Mouse (Mus musculus) bone marrow, adult 2 months (tissue): ENCODE data around the gene Hoxd11. TPM values are rescaled to one million over a fixed set of nuclear protein-coding genes. Genes with fewer than 3 reads are reported as not detected.

Source experiments
- H3K27ac ChIP-seq: fragments of 200-500 bp; 2 replicates; pipeline ENCODE4 v1.5.1; 2012; ENCODE audit warnings: low read depth, mild to moderate bottlenecking, control low read depth, inconsistent platforms, low read length; ENCODE audit not compliant: control insufficient read depth, poor library complexity, insufficient read depth
- H3K4me1 ChIP-seq: fragments of 200-500 bp; 2 replicates; pipeline ENCODE4 v1.6.1; 2011; ENCODE audit warnings: low read length; ENCODE audit not compliant: control insufficient read depth, insufficient read depth
- H3K4me3 ChIP-seq: fragments of 200-500 bp; replicated peaks from 2 replicates; pipeline ENCODE3; 2011; ENCODE audit warnings: mild to moderate bottlenecking, low read depth, low read length, control low read depth; ENCODE audit not compliant: control insufficient read depth
- CTCF ChIP-seq: fragments of 200-500 bp; IDR thresholded peaks from 2 replicates; pipeline ENCODE4 v1.5.1; 2011; ENCODE audit warnings: low read length, control low read depth; ENCODE audit not compliant: control insufficient read depth, insufficient read depth
- POLR2A ChIP-seq: fragments of 200-500 bp; IDR thresholded peaks from 2 replicates; pipeline ENCODE4 v1.6.1; 2011; ENCODE audit warnings: low read depth, mild to moderate bottlenecking, control low read depth, low read length, borderline replicate concordance; ENCODE audit not compliant: control insufficient read depth
- WGBS: fragments of 180-500 bp; shearing (Covaris S2); methylation state at CpG from one replicate; pipeline ENCODE4 v1.1.7; 2018; 5-methylcytosine and 5-hydroxymethylcytosine counted together
- polyA plus RNA-seq: library from polyadenylated mRNA; stranded (reverse); fragments of >200 nt; gene quantifications from 2 replicates; pipeline ENCODE4 v1.2.4, GENCODE M21; 2011; ENCODE audit warnings: low replicate concordance; ENCODE audit not compliant: missing spikeins, insufficient read depth, insufficient read length

The Hoxd11 gene
- polyA plus RNA-seq, 1 experiment, result 0.60 TPM

DNA sequence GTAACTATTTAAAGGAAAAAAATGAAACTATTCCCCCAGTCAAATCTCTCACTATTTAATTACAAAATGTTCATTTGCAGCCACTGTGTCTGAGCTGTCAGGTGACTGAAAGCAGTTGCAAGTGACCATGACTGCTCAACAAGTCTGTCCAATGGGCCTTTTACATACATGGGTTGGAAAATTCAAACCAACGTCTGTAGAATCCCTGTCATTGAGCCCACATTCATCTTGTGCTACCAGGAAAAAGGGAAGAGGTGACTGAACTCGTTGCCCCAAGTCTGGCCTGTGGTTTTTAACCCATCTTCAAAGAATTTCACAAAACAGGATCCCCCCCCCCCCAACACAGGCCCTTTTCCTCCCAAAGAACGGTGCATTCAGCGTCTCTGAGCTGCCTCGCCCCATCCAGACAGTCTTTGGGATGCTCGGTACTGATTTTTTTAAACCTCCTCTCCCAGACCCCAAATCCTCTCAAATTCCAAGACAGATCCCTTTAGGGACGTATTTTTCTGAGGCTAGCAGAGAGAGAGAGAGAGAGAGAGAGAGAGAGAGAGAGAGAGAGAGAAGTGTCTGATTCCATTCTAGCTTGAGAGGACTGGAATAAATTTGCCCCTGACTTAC lies 16.6 kb downstream of the Hoxd11 start:
- TF ChIP-seq POLR2A, result no peak
- no peak for TF ChIP-seq CTCF
- no peak overlapping the region for H3K27ac ChIP-seq
- H3K4me1 ChIP-seq, result no peaks in the 10 kb centered on the region
- WGBS, result 19% methylated on average over 7 of the region's 7 CpGs
- no peak overlapping the region for H3K4me3 ChIP-seq

DNA sequence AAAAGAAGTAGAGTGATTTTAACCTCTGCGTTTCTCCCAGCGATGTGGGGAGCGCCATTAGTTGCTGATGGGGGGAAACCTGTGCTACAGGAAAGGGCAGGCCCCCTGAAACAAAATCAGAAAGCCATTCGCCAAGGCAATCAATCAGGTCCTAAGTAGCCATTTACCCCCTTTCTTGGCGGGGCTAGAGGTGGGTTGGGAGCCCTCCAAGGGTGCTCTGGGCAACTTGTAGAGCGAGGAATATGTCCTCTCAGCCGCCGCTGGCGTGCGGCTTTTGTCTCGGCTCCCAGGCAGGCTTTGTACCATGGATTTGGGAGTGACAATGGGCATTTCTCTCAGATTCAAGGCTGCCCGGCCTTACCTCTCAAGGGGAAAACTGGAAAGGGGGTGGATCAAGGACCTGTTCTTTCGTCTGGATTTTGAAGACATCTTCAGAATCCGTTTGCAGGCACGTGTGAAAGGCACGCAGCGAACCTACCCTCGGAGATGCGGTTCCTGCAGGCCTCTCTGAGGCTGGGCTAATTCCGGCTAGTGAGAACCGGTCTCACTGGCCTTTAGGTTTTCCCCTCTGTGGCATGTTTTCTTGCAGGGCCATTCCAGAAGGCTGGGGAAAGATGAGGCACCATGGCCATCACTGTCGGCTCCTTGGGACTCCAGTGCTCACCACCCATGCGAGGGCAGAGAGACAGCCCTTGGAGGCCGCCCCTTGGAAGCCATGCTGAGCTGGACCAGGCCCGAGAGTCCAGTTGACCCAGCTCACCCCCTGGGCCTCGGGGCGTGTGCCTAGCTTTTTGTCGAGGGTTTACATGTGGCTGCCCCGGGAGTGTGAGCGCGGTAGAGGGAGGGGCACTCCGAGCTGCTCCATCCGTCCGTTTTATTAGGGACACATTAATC lies 17.3 kb downstream of the Hoxd11 start:
- no peak overlapping the region for H3K27ac ChIP-seq
- H3K4me3 ChIP-seq, result no peak overlapping the region
- no peak for TF ChIP-seq CTCF
- TF ChIP-seq POLR2A, result no peak
- no peaks in the 10 kb centered on the region for H3K4me1 ChIP-seq
- WGBS, result 15% methylated on average over 34 of the region's 34 CpGs

DNA sequence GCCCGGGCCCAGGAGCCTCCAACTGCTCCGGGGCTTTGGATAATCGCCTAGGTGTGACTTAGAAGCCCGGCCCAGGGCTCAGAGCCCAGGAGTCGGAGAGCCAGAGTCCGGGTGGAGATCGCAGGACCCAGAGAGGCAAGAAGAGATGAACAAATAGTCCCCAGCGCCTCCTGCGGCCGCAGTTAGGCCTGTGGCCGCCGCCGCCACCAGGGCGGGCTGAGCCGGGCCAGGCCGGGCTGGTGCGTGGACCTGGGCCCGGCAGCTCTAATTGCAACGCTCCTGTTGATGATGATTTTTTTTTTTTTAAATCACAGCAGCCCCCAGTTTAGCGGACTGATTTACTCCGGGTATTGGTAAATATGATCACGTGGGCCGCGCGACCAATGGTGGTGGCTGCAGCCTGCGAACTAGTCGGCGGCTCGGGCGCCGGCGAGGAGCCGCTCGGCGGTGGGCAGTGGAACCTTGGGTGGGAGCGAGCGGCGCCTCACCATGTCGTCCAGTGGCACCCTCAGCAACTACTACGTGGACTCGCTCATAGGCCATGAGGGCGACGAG lies 18.3 kb downstream of the Hoxd11 start, which contains the start of gene Hoxd9:
Gene Hoxd9, plus strand, starts transcription at position 161 of the 555 bp plus-strand sequence.
- Histone ChIP-seq H3K27ac (peak within 1 kb of the TSS; percentile 21; the same call in 1 of the 2 replicates), H3K4me1 (no peaks in the 10 kb centered on the region), H3K4me3 (no peak within 1 kb of the TSS)
- TF ChIP-seq POLR2A (no peak), CTCF (no peak)
- 1% methylated on average over 43 of the region's 43 CpGs for WGBS

DNA sequence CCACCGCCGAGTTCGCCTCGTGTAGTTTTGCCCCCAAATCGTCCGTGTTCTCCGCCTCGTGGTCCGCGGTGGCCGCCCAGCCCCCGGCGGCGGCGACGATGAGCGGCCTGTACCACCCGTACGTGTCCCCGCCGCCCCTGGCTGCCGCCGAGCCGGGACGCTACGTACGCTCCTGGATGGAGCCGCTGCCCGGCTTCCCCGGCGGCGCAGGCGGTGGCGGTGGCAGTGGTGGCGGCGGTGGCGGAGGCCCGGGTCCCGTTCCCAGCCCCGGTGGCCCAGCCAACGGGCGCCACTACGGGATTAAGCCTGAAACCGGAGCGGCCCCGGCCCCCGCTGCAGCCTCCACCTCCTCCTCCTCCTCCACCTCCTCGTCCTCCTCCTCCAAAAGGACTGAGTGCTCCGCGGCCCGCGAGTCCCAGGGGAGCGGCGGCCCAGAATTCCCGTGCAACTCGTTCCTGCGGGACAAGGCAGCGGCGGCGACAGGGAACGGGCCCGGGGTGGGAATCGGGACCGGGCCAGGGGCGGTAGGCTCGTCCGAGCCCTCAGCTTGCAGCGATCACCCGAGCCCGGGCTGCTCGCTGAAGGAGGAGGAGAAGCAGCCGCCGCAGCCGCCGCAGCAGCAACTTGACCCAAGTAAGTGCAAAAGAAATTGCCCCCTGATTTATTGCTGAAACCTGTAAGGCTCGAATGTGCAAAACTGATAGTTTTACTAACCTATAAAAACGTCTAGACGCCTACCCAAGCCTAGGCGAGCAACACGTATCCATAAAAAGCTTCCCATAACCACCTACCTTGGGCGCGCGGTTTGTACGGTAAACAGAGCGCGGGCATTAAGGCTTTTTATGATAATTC lies 19.1 kb downstream of the Hoxd11 start:
- H3K4me1 ChIP-seq, result no peaks in the 10 kb centered on the region
- TF ChIP-seq CTCF (no peak), POLR2A (no peak)
- H3K27ac ChIP-seq, result no peak overlapping the region; the same call in 1 of the 2 replicates
- 4% methylated on average over 86 of the region's 86 CpGs for WGBS
- H3K4me3 ChIP-seq, result no peak overlapping the region

DNA sequence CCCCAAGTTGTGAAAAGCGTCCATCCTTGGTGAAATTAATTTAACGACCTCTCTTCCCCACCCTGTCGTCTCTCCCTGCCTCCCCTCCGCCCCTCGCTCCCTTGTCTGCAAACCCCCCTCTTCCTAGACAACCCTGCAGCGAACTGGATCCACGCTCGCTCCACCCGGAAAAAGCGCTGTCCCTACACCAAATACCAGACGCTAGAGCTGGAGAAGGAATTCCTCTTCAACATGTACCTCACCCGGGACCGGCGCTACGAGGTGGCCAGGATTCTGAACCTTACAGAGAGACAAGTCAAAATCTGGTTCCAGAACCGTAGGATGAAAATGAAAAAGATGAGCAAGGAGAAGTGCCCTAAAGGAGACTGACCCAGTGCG lies 19.7 kb downstream of the Hoxd11 start:
- no peak for TF ChIP-seq POLR2A
- TF ChIP-seq CTCF, result no peak
- H3K27ac ChIP-seq, result no peak overlapping the region
- H3K4me3 ChIP-seq, result no peak overlapping the region
- WGBS, result 11% methylated on average over 17 of the region's 17 CpGs
- no peaks in the 10 kb centered on the region for H3K4me1 ChIP-seq

DNA sequence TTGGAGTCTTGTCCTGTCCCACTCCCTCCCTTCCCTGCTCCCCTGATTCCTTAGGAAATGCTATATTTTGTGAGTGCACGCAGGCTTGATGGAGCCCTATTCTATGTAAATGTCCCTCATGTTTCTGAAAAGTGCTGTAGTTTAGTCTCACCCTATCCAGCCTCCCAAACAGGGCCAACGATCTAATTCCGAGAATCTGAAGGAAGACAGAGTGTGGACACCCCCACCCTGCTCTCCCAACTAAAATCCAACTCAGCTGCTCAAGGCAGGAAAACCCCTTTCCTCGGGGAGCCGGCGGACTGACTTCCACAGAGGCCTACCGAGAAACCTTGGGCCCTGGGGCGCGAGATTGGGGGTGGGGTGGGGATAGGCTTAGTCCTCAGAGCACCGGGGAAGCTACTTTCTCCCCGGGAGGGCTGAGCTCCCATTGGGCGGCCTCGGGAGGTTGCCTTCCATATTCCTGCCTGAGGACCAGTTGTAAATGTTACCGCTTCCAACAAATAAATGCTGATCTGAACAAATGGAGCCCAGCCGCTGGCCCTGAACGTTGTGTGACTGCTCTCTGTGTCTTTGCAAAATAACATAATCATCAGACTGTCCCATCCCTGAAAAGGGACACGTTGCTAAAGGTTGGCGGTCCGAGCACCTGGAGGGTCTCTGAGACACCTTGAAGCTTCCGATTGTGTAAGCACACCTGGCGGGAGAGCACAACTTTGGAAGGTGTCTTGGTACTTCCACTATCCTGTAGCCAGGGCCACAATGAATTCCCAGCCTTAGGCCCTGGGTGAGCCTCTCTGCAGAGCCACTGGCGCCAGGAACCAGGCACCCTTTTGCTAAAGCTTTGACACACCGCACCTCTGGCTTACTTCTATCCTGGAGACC lies 20.5 kb downstream of the Hoxd11 start:
- no peak overlapping the region for H3K4me3 ChIP-seq
- no peak for TF ChIP-seq CTCF
- TF ChIP-seq POLR2A, result no peak
- no peaks in the 10 kb centered on the region for H3K4me1 ChIP-seq
- 25% methylated on average over 23 of the region's 23 CpGs for WGBS
- H3K27ac ChIP-seq, result no peak overlapping the region

DNA sequence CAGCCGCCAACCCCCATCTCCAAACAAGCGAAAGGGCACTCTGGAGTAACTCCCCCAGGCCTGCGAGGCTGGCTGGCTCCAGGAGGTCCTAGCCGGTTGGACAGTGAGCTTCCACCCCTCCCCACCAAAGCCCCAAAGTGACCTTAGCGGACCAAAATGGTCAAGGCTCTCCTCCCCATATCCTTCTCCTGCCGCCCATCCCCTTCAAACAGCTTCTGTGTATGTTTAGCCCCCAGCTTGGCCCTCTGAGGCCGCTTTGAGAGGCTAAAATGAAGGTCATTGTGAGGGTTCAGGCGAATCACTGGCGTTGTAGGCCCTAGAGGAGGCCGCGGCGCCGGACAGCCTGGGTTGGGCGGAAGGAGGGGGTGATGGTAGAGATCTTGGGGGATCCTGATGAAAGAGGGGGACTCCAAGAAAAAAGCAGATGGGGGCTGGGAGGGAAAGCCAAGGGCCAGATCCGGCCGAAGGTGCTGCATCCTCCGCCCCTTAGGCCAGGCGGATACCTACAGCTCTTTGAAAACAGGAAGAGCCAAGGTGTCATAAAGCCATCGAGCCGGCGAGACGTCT lies 21.3 kb downstream of the Hoxd11 start:
- TF ChIP-seq CTCF (no peak), POLR2A (no peak)
- no peaks in the 10 kb centered on the region for H3K4me1 ChIP-seq
- 22% methylated on average over 22 of the region's 22 CpGs for WGBS
- no peak overlapping the region for H3K27ac ChIP-seq
- no peak overlapping the region for H3K4me3 ChIP-seq
